Mouse (Mus musculus) left cerebral cortex, adult 8-10 months (tissue): ENCODE data around the gene Atp7b. TPM values are rescaled to one million over a fixed set of nuclear protein-coding genes. Genes with fewer than 3 reads are reported as not detected.

Source experiments
- DNase-seq, 2 experiments: peaks; one replicate each; pipeline ENCODE4 v3.0.0; 2022; ENCODE audit warnings: low spot score in 2 of 2
- total RNA-seq, 4 experiments: library from RNA; stranded (reverse); gene quantifications; 2 replicates each; pipeline ENCODE4 v1.2.4; 2022

Atp7b gene
- total RNA-seq, 4 experiments from 2014 or later = 2.0 to 2.3 (median 2.2) TPM

GRCm38 (mm10) chr8:22025241-22025640, 34.9 kb downstream of the Atp7b start:
- no peak for DNase-seq

GRCm38 (mm10) chr8:22022244-22022643, 37.9 kb downstream of the Atp7b start:
- no peak for DNase-seq

GRCm38 (mm10) chr8:22019498-22019897, 40.6 kb downstream of the Atp7b start:
- DNase-seq = no peak

GRCm38 (mm10) chr8:22017731-22018130, 42.4 kb downstream of the Atp7b start:
- DNase-seq = no peak

- DNase-seq = no peak
These were observed 46.9 kb downstream of the Atp7b start for GRCm38 (mm10) chr8:22013034-22013707.

- no peak for DNase-seq
These were observed 50.7 kb downstream of the Atp7b start for GRCm38 (mm10) chr8:22009403-22009802.

- DNase-seq = no peak
These were observed 53.7 kb downstream of the Atp7b start for GRCm38 (mm10) chr8:22006423-22006822.

GRCm38 (mm10) chr8:22004750-22005522, 55.2 kb downstream of the Atp7b start:
- DNase-seq = no peak

- DNase-seq = no peak
These were observed 64.9 kb downstream of the Atp7b start for GRCm38 (mm10) chr8:21995181-21995580.

- peak; percentile 19 to 21 for DNase-seq
These were observed 67.9 kb downstream of the Atp7b start for GRCm38 (mm10) chr8:21992184-21992583.

GRCm38 (mm10) chr8:21981664-21982337, 78.3 kb downstream of the Atp7b start:
- peak in 1 of 2 experiments; percentile 23 for DNase-seq

GRCm38 (mm10) chr8:21978193-21978592, 81.9 kb downstream of the Atp7b start:
- DNase-seq = peak in 1 of 2 experiments; percentile 51

GRCm38 (mm10) chr8:21969475-21969874, 90.6 kb downstream of the Atp7b start, which contains the start of gene Ccdc70:
Gene Ccdc70 (plus strand): TSS chr8:21969775.
- DNase-seq = no peak

GRCm38 (mm10) chr8:21966646-21967045, 93.5 kb downstream of the Atp7b start:
- DNase-seq = no peak

- no peak for DNase-seq
These were observed 101.7 kb downstream of the Atp7b start, which contains the start of gene Fam90a1a for GRCm38 (mm10) chr8:21958414-21958813. Gene Fam90a1a (plus strand): TSS chr8:21958714.

- DNase-seq = no peak
These were observed 103.8 kb downstream of the Atp7b start for GRCm38 (mm10) chr8:21956336-21956735.

- peak; percentile 8 to 34 for DNase-seq
These were observed 104.8 kb downstream of the Atp7b start for GRCm38 (mm10) chr8:21955321-21955720.

GRCm38 (mm10) chr8:21947311-21948017, 112.6 kb downstream of the Atp7b start:
- no peak for DNase-seq

GRCm38 (mm10) chr8:21946462-21946861, 113.6 kb downstream of the Atp7b start, which contains the start of gene Defb13:
Gene Defb13 (plus strand): TSS chr8:21946762.
- DNase-seq = no peak
